Mouse (Mus musculus) embryo, embryonic 11 days (tissue): ENCODE measurements at regions not wholly inside any gene's neighbourhood (a gene's known extent, or its start where the extent isn't known, plus 50 kb on each side); places are given as distances from the start of the nearest gene placed in this dataset.

Experiments
- DNase-seq: peaks from one replicate; pipeline ENCODE4 v3.0.0-alpha.2; 2015

GRCm38 (mm10) chrX:10984894-10985293 lies 270.1 kb downstream of the Mid1ip1 start:
- DNase-seq = no peak

- DNase-seq = no peak
Measured at GRCm38 (mm10) chrX:10991871-10992210, 277.0 kb downstream of the Mid1ip1 start.

DNA sequence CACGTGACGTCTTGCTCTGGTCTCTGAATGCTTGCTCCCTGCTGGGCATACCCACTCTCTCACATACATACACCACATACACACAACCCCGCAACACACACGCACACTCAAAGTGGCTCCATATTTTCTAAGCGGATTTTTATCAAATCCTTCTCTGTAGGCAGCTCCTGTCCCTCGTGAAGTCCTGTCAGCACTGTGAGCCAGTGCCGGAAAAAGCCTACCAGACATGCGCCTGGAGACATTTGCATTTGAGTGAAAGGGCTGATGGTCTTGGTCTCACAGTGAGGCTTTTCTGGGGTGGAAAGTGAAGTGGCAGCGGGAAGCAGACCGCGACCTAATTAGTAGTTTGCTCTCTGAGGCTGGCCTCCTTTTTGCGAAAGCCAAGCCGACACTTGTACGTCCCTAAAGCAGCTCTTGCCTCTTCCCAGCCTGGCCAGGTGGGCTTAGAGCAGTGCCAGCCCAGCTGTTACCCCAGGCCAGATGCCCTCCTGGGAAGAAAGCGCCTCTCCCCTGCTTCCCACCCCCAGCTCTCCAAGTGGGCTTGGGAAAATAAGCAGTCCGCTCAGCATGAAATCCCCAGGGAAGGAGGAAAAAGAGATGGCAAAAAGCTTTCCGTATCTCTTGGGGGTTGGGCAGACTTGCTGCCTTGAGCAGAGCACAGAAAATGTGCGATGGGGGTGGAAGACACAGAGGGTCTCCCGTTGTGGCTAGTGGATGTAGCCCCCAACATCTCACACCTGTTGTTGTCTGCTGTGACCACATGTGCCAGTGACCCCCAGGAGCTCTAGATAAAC lies 277.6 kb downstream of the Mid1ip1 start:
- DNase-seq = peak; percentile 56

GRCm38 (mm10) chrX:10993005-10993377 lies 278.2 kb downstream of the Mid1ip1 start:
- DNase-seq = peak; percentile 20

- no peak for DNase-seq
Measured at GRCm38 (mm10) chrX:10994910-10995309, 280.1 kb downstream of the Mid1ip1 start.

DNA sequence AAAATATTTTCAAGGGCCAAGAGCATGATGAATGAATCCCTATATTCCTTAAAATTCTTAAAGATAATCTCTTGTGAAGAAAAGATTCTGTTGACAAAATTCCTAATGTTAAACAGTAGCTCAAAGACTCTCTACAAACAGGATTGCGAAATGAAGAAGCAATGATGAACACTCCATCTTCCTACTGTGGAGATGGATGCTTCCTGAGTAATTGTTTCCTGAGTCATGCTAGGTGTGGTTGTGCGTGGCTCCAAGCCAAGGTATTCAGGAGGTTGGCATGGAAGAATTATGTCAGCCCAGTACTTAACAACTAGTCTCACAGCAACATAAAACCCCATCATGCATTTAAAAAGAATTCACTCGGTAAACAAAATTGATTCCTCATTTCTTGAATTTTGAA lies 286.4 kb downstream of the Mid1ip1 start:
- DNase-seq = no peak

- DNase-seq = no peak
Measured at GRCm38 (mm10) chrX:11039278-11039677, 259.8 kb upstream of the H2al1a start.

GRCm38 (mm10) chrX:11046769-11047168 lies 252.3 kb upstream of the H2al1a start:
- no peak for DNase-seq

GRCm38 (mm10) chrX:11082171-11082570 lies 216.9 kb upstream of the H2al1a start:
- no peak for DNase-seq

GRCm38 (mm10) chrX:11082845-11083244 lies 216.2 kb upstream of the H2al1a start:
- no peak for DNase-seq

GRCm38 (mm10) chrX:11086257-11087072 lies 212.6 kb upstream of the H2al1a start:
- no peak for DNase-seq

DNA sequence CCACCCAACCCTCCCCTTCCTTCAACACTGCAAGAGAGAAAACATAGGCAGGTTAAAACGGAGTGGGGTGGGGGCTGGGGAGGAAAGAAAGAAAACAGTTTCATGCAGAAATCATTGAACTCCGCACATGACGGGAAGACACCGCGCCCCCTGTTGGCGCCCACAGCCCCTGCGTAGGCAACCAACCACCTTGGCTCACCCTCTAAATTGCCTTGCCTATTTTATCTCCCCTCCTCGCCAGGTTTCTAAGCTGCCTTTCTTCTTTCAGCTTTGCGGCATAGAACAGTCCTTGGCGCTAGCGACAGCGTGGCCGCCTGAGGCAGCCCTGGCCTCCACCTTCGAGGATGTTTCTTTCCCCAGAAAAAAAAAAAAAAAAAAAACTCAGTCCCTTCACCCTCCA lies 211.1 kb upstream of the H2al1a start:
- peak; percentile 57 for DNase-seq

DNA sequence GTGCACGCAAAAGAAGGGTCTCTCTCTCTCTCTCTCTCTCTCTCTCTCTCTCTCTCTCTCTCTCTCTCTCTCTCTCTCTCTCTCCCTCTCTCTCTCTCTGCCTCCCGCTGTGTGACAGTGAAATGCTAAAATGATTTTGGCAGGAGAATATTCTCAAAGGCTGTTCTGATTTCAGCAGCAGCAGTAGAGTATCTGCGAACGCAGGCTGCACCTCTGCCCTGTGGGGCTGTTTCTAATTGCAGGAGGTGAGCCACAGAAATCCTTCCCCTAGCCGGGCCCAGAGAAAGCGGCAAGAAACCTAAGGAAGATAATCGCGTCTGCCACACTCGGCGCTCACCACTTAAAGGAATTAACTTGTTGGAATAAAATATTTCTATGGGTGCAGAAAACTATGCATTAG lies 210.6 kb upstream of the H2al1a start:
- no peak for DNase-seq

- DNase-seq = peak; percentile 75
Measured at GRCm38 (mm10) chrX:11090432-11090831, 208.6 kb upstream of the H2al1a start.

DNA sequence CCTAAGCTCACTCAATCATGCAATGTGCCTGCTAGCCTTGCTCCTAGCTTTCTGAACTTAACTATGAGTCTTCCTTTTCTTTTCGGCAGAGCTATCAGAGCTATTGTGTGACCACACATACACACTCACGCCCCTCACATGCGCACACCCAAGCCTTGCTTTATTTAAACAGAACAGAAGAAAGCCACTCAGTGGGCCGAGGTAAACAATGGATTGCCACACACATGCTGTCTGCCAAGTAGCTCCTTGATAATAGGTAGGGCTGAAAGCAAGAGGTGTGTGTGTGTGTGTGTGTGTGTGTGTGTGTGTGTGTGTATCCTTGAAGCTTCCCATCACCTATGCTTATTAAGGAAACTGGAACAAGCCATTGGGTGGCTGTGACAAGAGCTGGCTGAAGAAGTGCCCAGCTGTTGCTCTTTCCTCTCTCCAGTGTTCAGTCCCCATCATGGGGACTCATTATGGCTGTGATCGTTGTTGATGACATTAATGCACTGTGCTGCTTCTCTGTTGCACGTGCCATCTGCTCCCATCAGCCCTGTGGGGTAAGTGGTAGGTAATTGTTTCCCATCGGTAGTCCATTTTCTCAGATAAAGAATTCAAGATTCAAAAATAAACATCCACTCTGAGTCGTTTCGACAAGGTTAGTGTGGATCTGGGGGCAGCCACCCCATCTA lies 201.3 kb upstream of the H2al1a start:
- no peak for DNase-seq

DNA sequence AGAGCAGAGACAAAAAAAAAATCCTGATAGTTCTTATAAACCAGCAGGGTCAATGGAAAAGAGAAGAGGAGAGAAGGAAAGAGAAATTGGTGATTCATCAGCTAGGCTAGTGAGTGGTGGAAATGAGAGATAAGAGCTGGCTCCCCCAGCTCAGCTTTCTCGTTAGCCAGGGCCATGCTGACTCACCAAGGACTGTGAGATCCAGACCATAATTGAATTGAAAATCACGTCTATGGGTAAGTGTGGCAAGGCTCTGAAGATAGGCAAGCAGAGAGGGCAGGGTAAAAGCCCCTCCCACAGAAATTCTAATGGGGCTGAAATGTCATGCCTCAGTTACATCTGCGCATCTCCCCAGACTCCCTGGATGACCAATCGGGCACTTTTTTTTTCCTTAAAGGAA lies 200.7 kb upstream of the H2al1a start:
- DNase-seq = no peak

DNA sequence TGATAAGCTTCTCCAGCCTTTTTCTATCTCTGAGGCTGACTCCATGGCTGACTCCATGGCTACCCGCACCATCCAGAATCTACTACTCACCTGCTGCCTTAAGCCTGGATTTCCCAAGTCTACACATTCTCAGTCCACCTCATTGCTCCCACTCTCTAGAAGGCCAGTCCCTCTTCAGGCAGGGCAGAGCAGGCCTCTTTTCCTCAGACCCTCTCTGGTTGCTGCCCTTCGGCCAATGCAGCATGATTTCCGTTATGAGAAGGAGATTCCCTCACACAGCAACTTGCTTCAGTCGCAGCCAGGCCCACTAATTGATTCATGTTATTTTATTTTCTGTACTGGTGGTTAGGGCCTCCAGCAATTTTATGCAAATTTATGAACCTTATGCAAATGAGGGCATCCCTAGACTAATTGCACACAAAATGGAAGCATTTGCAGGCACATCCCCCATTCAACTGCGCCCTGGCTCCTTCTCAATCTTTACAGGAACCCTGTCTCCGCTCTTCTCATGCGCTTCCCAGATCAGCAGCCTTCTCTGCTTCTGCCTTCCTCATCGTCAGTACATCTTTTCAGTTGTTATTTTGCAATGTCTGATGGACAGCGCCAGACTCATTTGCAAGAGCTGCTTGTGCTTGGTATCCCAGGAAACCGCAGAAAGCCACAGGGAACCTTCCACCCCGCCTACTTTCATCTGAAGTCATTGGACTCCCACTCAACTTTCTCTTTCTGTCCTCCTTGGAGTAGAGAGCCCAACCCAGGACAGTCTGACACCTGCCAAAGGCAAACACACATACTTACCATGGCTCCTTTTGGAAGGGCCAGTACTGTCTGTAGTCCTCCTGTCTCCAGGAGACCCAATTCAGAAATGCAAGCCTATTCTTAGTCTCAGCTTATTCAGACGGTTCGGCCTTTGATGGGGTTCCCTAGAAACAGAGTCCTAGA lies 199.6 kb upstream of the H2al1a start:
- no peak for DNase-seq

DNA sequence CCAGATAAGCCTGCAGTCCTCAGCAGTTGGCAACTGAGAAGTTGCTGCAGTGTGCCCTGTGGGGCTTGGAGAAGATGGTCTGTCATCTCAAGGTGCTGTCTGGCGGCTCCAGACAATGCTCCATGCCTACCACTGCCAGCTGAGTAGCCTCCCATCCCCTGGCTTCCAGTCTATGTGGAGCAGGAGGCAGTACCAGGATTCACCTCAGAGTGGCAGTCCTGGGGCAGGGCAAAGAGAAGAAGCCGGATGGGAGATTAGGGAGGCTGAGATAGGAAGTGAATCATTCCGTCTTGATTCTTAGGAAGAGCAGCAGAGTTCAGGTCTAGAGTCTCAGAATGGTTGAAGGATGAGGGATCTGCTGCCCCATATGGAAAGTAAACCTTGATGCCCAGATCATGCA lies 198.1 kb upstream of the H2al1a start:
- no peak for DNase-seq

- no peak for DNase-seq
Measured at GRCm38 (mm10) chrX:11131253-11131652, 167.8 kb upstream of the H2al1a start.

- peak; percentile 6 for DNase-seq
Measured at GRCm38 (mm10) chrX:11139971-11140421, 159.1 kb upstream of the H2al1a start.

DNA sequence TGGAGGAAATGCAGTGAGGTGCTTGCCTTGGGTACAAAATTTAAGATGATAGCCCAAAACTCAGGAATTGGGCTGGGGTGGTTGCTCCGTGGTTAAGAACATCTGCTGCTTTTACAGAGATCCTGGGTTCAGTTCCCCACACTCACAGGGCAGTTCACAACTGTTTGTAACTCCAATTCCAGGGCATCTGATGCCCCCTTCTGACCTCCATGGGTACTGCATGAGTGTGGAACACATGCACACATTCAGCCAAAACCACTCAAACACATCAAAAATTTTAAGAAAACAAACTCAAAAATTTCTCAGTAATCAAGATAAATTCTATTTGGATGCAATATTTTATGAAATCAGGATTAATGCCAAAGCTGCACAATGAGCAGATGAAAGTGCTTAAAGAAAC lies 157.8 kb upstream of the H2al1a start:
- DNase-seq = no peak

GRCm38 (mm10) chrX:11158416-11158815 lies 140.6 kb upstream of the H2al1a start:
- no peak for DNase-seq

DNA sequence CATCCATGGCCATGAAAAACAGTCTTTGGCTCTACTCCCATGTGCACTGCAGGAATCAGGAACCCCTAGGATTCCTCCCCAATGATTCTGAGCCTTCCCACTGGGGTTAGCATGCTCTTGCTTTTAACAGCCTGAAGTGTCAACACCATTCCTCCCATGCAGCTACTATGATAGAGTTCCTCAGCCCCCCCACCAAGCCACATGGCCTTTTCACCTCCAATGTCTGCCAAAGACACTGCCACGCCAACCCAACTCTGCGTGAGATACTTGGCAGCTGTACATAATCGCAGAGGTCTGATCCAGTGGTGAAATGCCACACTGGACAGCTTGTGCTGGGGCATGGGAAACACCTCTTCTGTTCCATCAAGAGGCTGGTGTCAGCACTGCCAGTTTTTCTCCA lies 128.6 kb upstream of the H2al1a start:
- no peak for DNase-seq
